ENCODE assay signal across 23 mouse cellular contexts in genomic region chr10:38449263-38449662, GRCm38 (mm10).
DNase-seq lines count a peak whose midpoint lies in the region; ATAC-seq lines count a peak whose summit lies in the region.
"Had no signal": no experiment of that assay in that cellular context is flagged by ENCODE, and none has a peak within 500 bp of the region (broad histone marks: within the 10 kb centered on the region; RNA-seq: fewer than 3 reads in every experiment).

No protein-coding gene starts in this region.

- ATAC-seq in frontal cortex, adult (ENCODE audit: low TSS enrichment): peak; percentile 53
- ATAC-seq in neural tube, embryonic 15.5 days (ENCODE audit: low FRiP score): no peak
- ATAC-seq: activated CD4-positive, CD25-positive, alpha-beta regulatory T cell, adult 4 months; CD4-positive, CD25-positive, alpha-beta regulatory T cell, adult 4 months; Patski had no signal

- H3K9me3 ChIP-seq in neural tube, embryonic 15.5 days (replicated peaks): peaks cover 3% of the 10 kb centered on the region; the same call in 1 of the 2 replicates
- H3K9me3 ChIP-seq: G1E had no signal

- H3K27ac ChIP-seq in neural tube, embryonic 15.5 days (replicated peaks): no peak overlapping the region

- H3K4me3 ChIP-seq in neural tube, embryonic 15.5 days (replicated peaks): no peak overlapping the region

- 87% methylated on average over 4 of the region's 4 CpGs for WGBS in neural tube, embryonic 15.5 days

- no peak overlapping the region for H3K4me2 ChIP-seq in neural tube, embryonic 15.5 days

- no peaks in the 10 kb centered on the region for H3K27me3 ChIP-seq in neural tube, embryonic 15.5 days (replicated peaks)
- H3K27me3 ChIP-seq: CH12.LX, Patski had no signal

- no peak for DNase-seq in frontal cortex, postnatal 14 days (ENCODE audit: low spot score in 2 of 2)
- peak; percentile 10 for DNase-seq in right cerebral cortex, adult 18-20 months
- DNase-seq in right cerebral cortex, adult 2 months (ENCODE audit: low spot score in 2 of 2): no peak
- peak; percentile 57 for DNase-seq in brain, adult 2 months (ENCODE audit: low read depth, low spot score)
- peak; percentile 48 for DNase-seq in telencephalon, adult 2 months (ENCODE audit: low read depth, low spot score)
- no peak for DNase-seq in neural tube, embryonic 10.5 days (ENCODE audit: extremely low spot score, low spot score)
- DNase-seq: adrenal gland, adult 2 months; adrenal gland, adult 8-10 months; adrenal gland, postnatal 10 days; adrenal gland, postnatal 14 days; adrenal gland, postnatal 25 days; adrenal gland, postnatal 36 days; B cell, adult 2 months; cerebellum, adult 11 months; cerebellum, adult 11-12 months; cerebellum, adult 18-20 months had no signal

- no peak overlapping the region for H3K9ac ChIP-seq in neural tube, embryonic 15.5 days (replicated peaks)

- H3K36me3 ChIP-seq in neural tube, embryonic 15.5 days: no peaks in the 10 kb centered on the region
- H3K36me3 ChIP-seq: G1E had no signal

- H3K4me1 ChIP-seq in neural tube, embryonic 15.5 days: no peaks in the 10 kb centered on the region

Comparison
In these comparisons a context has a peak if more than half of its experiments do, and no peak if none do; other contexts are left out.
1. DNase-seq: peak in right cerebral cortex, adult 18-20 months (single experiment), brain, adult 2 months (single experiment) and telencephalon, adult 2 months (single experiment); none in frontal cortex, postnatal 14 days (0 of 2), right cerebral cortex, adult 2 months (0 of 2) and neural tube, embryonic 10.5 days (single experiment).